Mouse (Mus musculus): ENCODE measurements at regions not wholly inside any gene's neighbourhood (a gene's known extent, or its start where the extent isn't known, plus 50 kb on each side); places are given as distances from the start of the nearest gene placed in this dataset.

DNA sequence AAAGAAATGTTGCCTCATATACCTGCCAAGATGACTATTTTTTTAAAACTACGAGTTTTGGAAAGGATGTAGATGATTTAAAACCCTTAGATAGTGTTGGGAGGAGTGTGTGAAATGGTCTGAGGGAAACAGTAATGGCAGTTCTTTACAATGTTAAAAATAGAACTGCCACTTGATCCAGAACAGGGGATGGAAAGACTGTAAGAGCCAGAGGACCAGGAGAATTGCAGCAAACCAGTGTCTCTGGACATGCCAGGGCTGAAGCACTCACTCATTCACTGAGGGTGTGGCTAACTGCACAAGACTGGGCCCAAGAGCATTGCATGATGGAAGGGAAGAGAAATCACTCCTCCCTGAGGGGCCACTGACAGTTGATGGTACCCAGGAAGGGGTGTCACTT lies 53.9 kb upstream of the Rasgef1b start:
- no peak for ATAC-seq (ENCODE audit: poor library complexity, severe bottlenecking)

DNA sequence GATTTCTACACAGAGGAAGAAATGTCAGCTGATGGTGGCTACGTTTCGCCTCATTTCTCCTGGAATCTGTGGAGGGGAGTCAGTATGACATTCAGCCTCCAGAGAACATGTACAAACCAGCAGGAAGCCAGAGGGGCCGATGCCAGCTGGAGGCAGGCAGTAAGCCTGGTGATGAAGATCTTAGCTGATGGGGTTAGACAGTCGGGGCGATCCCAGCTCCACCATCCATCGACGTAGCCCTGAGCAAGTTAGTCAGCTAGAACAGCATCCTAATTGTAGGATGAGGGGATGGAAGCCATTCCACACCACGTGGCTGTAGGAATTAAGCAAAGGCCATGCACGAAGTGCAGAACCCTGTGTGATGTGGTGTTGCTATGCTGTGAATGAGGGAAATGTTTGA lies 57.0 kb upstream of the Rasgef1b start:
- ATAC-seq (ENCODE audit: poor library complexity, severe bottlenecking) = no peak

DNA sequence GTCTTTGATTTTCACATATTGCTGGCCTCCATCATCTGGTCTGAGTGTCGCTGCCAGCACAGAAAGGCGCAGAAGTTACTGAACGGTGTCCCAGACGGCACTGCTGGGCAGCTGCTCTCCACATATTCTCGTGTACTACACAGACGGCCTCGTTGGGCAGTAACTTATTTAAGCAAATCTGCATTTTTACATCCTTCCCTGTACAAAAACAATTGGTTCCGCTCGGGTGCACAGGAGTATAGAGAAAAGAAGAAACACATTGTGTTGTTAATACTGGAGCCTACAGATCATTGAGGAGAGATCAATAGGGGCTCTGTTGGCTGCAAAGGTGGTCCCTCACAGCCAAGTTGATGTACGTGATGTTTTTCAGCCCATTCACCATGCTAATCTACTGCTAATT lies 58.4 kb upstream of the Rasgef1b start:
- no peak for ATAC-seq (ENCODE audit: poor library complexity, severe bottlenecking)

DNA sequence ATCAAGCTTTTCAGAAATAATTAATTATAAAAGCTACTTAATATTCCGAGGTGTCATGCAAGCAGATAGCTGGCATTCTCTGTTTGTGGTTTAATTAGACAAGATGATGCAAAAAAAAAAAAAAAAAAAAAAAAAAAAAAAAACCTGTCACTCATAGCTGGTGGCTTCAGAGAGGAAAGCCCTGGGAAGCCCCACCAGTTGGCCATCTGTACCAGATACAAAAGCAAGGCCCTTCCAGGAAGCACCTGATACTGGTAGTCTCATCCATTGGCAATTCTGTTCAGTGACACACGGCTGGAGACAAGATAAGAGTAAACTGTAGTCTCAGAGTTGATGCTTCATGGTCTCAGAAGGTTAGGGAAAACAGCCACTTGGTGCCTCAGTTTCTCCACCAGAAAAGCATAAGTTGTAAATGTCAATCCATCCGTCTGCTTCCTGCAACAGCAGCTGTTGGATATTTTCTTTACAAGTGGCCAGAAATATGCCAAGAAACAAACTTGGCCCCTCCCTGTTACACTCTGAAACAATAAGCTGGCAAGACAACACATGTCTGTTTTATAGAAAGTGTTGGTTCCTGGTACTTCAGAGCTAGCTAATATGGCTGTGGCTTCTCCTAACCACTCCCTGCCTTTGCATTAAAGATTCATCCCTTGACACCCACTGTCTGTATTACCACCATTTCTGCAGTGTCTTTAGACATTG lies 59.0 kb upstream of the Rasgef1b start:
- no peak for ATAC-seq (ENCODE audit: poor library complexity, severe bottlenecking)

DNA sequence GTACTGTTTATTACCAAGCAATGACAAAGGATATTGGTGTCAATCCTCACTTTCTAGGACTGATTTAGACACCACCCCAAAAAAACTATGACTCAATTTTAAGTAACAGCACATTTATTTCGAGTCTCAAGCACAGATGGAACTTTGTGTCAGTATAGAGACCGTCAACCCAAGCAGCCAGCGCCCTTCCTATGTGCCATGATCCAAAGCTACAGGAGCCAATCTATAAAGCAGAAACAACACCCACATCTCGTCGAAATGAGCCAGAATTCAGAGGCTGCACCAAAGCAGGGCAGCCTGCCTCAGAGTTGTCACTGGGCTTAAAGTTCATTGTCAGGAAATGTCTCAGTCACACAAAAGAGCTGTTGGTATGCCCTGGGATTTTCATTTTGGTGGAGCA lies 61.9 kb upstream of the Rasgef1b start:
- ATAC-seq (ENCODE audit: poor library complexity, severe bottlenecking) = no peak

DNA sequence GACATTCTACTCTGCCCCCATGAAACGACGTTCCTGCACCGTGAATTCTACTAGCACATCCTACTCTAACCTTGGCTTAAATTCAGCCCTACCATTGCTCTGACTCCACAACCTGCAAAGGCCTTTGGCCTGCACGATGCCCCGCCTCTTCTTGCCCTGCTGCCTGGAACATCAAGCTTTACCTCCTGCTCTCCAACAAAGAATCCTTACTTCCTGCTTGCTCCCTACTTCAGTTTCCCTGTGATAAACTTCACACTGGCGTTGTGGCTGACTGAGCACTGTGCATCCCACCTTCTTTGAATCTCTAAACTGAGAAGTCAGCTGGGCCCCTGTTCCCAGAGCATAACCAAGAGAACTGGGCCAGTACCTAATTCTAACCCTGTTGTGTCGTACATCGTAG lies 71.7 kb upstream of the Rasgef1b start:
- ATAC-seq (ENCODE audit: poor library complexity, severe bottlenecking) = no peak

DNA sequence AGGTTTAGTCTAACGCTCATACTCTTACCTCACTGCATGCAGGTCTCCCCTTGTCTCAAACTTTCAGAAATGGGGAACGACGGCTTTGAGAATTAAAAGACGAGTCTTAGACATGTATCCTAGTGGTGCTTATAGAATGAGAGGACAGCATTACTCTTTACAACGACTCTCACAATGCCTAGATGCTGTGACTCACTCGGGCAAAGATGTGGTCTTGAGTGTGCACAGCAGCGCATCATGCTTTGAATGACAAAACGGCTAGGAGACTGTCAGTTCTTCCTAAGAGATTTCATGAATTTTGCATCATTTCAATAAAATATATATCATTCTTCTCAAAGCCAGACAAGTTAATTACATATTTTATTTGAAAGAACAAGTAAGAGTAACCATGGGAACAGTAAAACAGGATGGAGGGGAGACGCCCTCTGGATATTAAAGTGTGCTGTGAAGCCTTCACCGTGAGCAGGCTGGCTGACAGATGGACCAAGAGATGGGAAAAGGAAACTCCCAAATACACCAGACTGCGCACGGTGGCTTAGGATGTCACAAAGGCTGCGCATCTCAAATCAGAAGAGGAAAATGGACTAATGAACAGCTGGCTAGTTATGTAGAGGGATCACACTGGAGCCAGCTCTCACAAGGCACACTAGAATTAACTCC lies 73.1 kb upstream of the Rasgef1b start:
- ATAC-seq (ENCODE audit: poor library complexity, severe bottlenecking) = no peak

DNA sequence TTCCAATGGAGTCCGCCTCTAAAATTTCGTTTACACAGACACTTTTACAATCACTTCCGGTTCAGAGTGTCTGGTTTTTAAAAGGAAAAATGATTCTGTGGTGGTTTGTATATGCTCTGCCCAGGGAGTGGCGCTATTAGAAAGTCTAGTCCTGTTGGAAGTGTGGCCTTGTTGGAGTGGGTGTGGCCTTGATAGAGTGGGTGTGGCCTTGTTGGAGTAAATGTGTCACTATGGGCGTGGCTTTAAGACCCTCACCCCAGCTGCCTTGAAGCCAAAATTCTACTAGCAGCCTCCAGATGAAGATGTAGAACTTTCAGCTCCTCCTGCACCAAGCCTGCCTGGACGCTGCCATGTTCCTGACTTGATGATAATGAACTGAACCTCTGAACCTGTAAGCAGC lies 79.2 kb upstream of the Vamp9 start:
- no peak for ATAC-seq (ENCODE audit: poor library complexity, severe bottlenecking)

DNA sequence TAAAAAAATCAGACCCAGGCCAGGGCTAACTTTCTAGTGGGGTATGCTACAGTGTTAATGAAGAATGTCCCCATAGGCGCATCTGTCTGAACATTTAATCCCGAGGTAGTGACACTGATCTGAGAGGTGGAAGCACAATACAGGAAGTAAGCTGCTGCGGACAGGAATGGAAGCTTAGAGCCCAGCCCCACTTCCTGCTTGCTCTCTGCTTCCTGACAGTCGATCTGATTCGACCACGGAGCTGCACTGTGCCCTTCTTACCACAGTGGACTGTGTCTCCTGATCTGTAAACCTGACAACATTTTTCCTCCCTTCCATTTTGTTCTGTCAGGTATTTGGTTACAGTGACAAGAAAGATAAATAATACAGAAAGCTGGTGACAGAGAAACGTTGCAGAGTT lies 77.5 kb upstream of the Vamp9 start:
- peak; percentile 56 for ATAC-seq (ENCODE audit: poor library complexity, severe bottlenecking)

DNA sequence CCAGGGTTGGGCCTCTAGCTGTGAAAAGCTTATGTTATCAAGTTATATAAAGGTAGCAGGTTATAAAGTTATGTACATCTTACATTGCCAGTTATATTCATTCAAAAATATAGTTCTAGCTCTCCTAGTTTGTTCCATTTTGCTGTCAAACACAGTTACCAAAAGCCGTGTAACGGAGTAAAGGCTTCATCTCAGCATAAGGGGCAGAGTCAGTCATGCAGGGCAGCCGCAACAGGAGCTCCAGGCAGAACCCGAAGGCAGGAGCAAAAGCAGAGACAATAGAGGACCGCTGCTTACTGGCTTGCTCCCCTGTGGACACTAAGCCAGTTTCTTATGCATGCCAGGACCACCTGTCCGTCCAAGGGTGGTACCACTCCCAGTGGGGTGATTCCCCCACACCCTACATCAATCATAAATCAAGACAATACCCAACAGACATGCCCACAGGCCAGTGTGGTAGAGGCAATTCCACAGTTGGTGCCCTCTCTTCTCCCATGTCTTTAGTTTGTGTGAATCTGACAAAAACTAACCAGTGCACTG lies 67.7 kb upstream of the Vamp9 start:
- no peak for ATAC-seq (ENCODE audit: poor library complexity, severe bottlenecking)

DNA sequence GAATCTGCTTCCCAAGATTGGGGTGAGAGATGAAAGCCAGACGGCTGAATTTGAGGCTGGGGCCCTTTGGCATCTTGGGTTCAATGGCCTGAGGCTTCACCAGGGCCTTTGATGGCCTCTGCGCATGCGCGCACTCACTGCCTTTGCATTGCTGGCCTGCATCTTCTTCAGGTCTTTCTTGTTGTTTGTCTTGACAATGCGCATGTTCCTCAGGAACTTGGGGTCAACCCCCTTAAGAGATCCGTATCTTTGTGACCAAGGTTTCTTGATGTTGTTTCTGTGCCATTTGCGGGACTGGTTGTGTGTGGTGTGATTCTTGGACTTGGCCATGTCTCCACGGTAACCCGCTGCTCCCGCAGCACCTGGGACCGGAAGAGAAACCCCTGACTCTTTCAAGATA lies 66.4 kb upstream of the Vamp9 start:
- no peak for ATAC-seq (ENCODE audit: poor library complexity, severe bottlenecking)

DNA sequence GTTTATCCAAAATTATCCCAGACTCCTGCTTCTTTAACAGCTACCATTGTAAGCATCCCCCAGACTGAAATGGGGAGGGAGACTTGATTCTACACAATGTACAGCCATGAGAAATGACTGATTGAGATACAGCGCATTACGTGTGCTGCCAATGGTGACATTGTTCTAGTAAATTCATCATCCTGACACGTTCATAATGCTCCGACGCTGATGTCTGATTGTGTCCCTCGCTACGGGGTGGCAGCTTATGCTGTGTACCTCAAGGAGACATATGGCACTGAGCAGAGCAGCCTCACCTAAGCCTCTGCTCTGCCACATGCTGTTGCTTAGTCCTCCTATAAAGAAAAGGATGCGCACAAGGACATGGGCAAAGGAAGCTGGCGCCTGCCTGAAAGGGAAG lies 65.2 kb upstream of the Vamp9 start:
- no peak for ATAC-seq (ENCODE audit: poor library complexity, severe bottlenecking)

DNA sequence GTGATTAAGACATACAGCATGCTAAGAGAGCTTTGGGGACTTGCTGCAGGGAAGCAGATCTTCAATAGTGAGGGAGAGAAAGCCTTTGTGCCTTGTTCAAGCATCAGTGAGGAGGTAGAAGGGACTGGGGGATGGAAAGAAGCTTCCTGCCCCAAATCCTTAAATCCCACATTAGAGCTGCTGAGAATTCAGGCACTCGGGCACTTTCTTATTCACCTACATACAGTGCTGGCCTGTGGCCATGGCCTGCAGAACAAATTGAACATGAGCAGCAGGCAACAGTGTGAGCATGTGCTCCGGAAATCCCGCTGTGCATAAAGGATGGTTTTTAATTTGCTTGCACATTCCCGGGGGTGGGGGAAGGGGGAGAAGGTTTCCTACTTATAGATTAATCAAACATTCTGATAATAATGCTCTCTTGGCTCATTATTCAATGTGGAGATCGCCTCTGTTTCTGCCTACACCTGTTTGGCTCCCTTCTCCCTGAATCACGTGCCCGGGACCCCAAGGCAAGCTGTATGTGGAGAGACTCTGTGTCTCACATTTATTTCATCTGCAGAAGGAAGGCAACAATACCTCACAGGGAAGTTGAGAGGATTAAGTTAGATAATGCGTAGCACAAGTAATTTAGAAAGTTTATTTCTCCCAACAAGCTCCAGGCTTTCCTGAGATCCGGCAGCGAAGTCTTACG lies 60.3 kb upstream of the Vamp9 start:
- ATAC-seq (ENCODE audit: poor library complexity, severe bottlenecking) = no peak

DNA sequence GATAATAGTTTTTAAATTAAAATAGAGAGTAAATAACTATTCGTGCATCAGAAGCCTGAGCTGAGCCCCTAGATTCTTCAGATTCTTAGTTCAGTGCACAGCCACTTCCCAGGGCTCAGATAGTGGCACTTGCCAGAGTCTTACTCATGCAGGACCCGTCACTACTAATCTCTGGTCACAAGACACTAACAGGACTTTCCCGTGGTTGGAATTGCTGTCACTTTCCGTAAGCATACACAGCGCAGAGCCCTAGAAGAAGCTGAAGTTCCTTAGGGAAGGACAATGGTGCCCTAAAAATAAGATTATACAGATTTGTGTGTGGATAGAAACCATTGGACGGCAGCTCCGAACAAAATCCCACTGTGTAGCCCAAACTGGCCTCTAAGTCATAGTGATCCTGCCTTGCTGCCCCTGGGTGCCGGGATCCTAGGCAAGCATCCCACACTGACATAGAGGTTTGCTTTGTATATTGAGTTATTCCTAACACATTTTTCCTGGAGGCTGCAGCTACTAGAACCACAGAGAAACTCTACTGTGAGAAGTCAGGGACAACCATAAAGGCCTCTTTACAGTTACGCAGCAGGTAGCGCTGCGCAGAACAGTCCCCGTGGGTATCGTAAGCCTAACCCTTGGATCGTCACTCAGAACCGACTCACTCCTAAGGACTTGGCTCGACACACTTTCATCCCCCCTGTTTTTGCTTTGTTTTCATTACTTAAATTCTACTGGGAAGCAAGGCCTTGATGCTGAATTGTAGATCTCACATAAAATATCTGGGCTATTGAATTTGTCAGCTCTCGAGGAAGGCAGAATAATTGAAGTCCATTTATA lies 57.7 kb upstream of the Vamp9 start:
- ATAC-seq (ENCODE audit: poor library complexity, severe bottlenecking) = no peak

DNA sequence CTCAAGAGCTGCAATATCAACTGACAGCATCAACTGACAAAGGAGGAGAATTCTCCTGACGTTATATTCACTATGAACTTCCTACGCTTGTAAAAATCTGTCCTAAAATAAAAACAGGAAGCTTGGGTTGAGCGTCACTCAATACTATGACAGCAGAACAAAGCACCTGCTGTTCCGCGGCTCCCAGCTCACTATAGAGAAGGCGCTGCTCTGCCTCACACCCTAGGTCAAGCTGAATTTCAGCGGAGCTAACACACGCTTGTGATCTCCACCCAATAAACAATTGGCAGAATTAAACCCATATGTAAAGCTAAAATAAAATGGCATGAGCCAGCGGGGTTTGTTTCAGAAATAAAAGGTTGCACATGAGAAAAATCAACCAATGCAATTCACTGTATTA lies 57.1 kb upstream of the Vamp9 start:
- ATAC-seq (ENCODE audit: poor library complexity, severe bottlenecking) = no peak

DNA sequence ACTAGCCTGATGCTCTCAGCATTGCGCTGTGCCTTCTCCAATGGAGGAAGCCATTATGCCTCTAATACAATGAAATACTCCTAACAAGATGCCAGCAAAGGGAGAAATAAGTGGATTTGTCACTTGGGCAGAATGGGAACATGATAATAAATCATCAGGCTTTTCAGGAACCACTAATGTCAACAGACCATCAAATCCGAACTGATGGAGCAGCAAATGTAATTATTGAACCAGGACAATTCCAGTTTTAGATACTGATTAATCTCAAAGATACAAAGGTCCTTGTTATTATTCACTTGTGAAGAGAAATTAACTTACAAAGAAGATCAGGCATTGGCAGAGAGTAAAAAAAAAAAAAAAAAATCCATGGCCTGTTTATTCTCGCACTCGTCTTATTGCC lies 53.7 kb upstream of the Vamp9 start:
- no peak for ATAC-seq (ENCODE audit: poor library complexity, severe bottlenecking)
